16 mouse cellular contexts compared by ENCODE assay signal in genomic region chr17:26609820-26610219, GRCm38 (mm10). TPM values are rescaled to one million over a fixed set of nuclear protein-coding genes. Genes with fewer than 3 reads are reported as not detected.
DNase-seq lines count a peak whose midpoint lies in the region; TF ChIP-seq lines count a peak whose summit lies in the region.
"Had no signal": no experiment of that assay in that cellular context is flagged by ENCODE, and none has a peak within 500 bp of the region (broad histone marks: within the 10 kb centered on the region; RNA-seq: fewer than 3 reads in every experiment).

No protein-coding gene starts in this region.

- peak overlapping the region; percentile 56; the same call in 1 of the 2 replicates for H3K27ac ChIP-seq in cortical plate, adult 2 months (ENCODE audit: insufficient read depth, low read length)
- H3K27ac ChIP-seq: embryonic facial prominence, embryonic 15.5 days; limb, embryonic 13.5 days had no signal

- TF ChIP-seq CTCF in cortical plate, adult 2 months (IDR thresholded peaks at IDR 0.05; ENCODE audit: extremely low read depth, insufficient read depth, low read length): no peak

- TF ChIP-seq POLR2A in cortical plate, adult 2 months (IDR thresholded peaks at IDR 0.05; ENCODE audit: extremely low read depth, insufficient read depth, low read length): no peak

- peaks cover 25% of the 10 kb centered on the region for H3K4me1 ChIP-seq in cortical plate, adult 2 months (ENCODE audit: control insufficient read depth, insufficient read depth, low read length)

- peak; percentile 44 to 55 for DNase-seq in cerebellum, postnatal 36 days
- no peak for DNase-seq in cerebellum, adult 9-10 months
- peak; percentile 77 for DNase-seq in layer of hippocampus, adult 9-11 months
- DNase-seq in right cerebral cortex, postnatal 10 days (ENCODE audit: low spot score in 2 of 2): peak; percentile 68 to 81
- DNase-seq in T-cell, adult 2 months (ENCODE audit: low spot score): no peak
- no peak for DNase-seq in kidney, adult 11 months
- DNase-seq in lung, adult 18-20 months: no peak
- DNase-seq: adrenal gland, postnatal 36 days; B cell, adult 2 months; heart, postnatal 4 days; kidney, postnatal 25 days; lung, adult 2 months; spleen, adult 18-20 months had no signal

- H3K4me3 ChIP-seq in cortical plate, adult 2 months (ENCODE audit: insufficient read depth, low read length): no peak overlapping the region
- H3K4me3 ChIP-seq: embryonic facial prominence, embryonic 15.5 days; limb, embryonic 13.5 days had no signal

RNA-seq across cellular contexts. Expression of gene Dusp1, which starts 47.9 kb away (rescaled TPM):
- polyA plus RNA-seq in cortical plate, adult 2 months (2012; rRNA removed): 51.0 and 71.1 TPM in 2 replicates

RNA-seq across cellular contexts. Expression of gene Ergic1, which starts 48.5 kb away (rescaled TPM):
- 140 and 143 TPM in 2 replicates for polyA plus RNA-seq in cortical plate, adult 2 months (2012; rRNA removed)

RNA-seq across cellular contexts. Expression of gene Atp6v0e, which starts 53.2 kb away (rescaled TPM):
- 86.4 and 87.2 TPM in 2 replicates for polyA plus RNA-seq in cortical plate, adult 2 months (2012; rRNA removed)

Comparison
In these comparisons a context has a peak if more than half of its experiments do, and no peak if none do; other contexts are left out.
1. DNase-seq: peak in cerebellum, postnatal 36 days (2 of 2), layer of hippocampus, adult 9-11 months (single experiment) and right cerebral cortex, postnatal 10 days (2 of 2); none in cerebellum, adult 9-10 months (single experiment), T-cell, adult 2 months (single experiment), kidney, adult 11 months (single experiment) and lung, adult 18-20 months (0 of 2).